Mouse (Mus musculus): ENCODE results near the gene Sdk1. TPM values are rescaled to one million over a fixed set of nuclear protein-coding genes. Genes with fewer than 3 reads are reported as not detected.

The Sdk1 gene
- not detected for total RNA-seq (2023)

DNA sequence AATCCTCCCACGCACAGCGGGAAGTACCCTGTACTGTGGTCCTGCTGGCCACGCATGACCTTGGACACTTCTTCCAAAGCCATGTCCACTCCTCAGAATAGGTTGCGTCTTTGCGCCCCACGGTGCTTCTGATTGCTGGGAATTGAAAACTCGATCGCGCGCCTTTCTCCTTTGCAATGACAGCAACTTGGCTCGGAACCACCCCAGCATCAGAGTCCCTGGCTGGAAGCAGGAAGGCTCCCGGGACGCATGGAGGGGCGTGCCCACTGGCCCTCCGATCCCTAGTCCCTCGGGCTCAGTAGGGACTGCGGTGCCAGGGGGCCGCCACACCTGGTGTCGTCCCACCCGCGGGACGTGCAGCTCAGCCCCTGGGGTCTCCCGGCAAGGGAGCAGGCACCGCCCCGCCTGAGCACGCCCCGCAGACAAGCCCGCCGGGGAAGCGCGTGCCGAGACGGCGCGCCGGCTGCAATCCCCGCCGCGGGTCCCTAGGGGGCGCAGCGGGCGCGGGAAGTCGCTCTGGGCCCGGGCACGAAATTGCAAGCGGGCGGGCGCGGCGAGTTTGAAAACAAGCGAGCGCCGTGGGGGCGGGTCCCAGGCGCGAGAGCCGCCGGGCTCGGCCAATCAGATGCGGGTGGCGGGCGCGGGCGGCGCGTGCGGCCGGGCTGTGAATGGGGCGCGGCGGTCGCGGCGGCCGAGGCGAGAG lies at the start of gene Sdk1:
TSS of gene Sdk1 (plus strand) at position 650 of the 703 bp plus-strand sequence.

Other genes with a start within 250 kb of the Sdk1 start
- 194 TPM for gene Card11, start 240.9 kb upstream of the Sdk1 start, total RNA-seq (2023)

Data from CD4-positive naive resting alpha-beta T cell, adult 76 days (primary cell).